Mouse (Mus musculus): ENCODE results near the gene Vapb.

DNA sequence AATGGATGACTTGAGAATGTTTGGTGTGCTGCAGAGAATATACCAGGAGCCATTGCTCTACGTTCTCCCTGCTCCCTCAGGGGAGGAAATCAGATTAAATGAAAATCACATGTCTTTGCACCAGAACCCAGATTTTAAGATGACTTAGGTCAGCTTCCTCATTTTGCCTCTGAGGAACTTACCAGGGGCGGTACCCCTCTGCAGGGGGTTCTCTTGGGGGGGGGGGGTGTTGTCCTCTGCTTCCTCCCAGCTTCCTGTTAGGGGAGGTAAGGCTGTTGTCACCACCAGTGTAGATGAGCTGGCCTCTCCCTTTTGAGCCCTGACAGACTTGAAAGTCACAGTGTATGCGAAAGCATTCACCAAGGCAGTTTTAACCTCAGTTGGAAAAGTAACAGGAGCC lies 47.1 kb downstream of the Vapb start:
- TF ChIP-seq GATA1 (IDR thresholded peaks at IDR 0.05; ENCODE audit: low read length) (no peak), TAL1 (IDR thresholded peaks at IDR 0.05; ENCODE audit: low read length) (no peak)

Data from erythroblast, embryonic 14.5 days (primary cell).